35 mouse cellular contexts compared by ENCODE assay signal in the genomic region with DNA sequence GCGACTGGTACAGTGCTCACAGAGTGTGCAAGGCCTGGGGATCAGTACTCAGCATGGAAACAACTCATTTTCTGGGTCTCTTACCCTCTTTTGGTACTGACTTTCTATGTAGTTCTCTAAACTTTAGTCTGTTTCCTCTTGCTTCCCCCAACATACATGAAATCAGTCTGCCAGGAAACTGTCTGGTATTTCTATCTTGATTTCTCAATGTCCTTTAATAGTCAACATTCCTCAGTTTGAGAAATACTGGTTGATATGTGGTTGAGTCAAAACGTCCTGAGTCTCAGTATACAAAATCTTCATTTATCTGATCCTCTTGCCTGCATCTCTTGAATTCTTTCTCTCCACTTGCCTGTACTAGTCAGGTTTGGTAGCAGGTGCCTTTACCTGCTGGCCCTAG. TPM values are rescaled to one million over a fixed set of nuclear protein-coding genes. Genes with fewer than 3 reads are reported as not detected.
"Had no signal": no experiment of that assay in that cellular context is flagged by ENCODE, and none has a peak within 500 bp of the region (broad histone marks: within the 10 kb centered on the region; RNA-seq: fewer than 3 reads in every experiment).

No protein-coding gene starts in this region.

- H3K4me3 ChIP-seq: left cerebral cortex, adult 2 months; limb, embryonic 10.5 days; limb, embryonic 12.5 days; limb, embryonic 13.5 days; limb, embryonic 15.5 days; liver, embryonic 12.5 days; liver, embryonic 13.5 days; liver, embryonic 15.5 days; lung, embryonic 15.5 days; megakaryocyte, embryonic 14.5 days; midbrain, embryonic 10.5 days; midbrain, embryonic 12.5 days; midbrain, embryonic 13.5 days; midbrain, embryonic 15.5 days; myocyte; neural tube, embryonic 12.5 days; neural tube, embryonic 13.5 days had no signal

- H3K9ac ChIP-seq: limb, embryonic 12.5 days; limb, embryonic 13.5 days; limb, embryonic 15.5 days; liver, embryonic 12.5 days; liver, embryonic 13.5 days; liver, embryonic 14.5 days; liver, embryonic 15.5 days; liver, postnatal 0 days; lung, embryonic 14.5 days; lung, embryonic 15.5 days; midbrain, embryonic 12.5 days; midbrain, embryonic 13.5 days; midbrain, embryonic 15.5 days; neural tube, embryonic 12.5 days; neural tube, embryonic 13.5 days had no signal

- H3K4me1 ChIP-seq: limb, embryonic 10.5 days; limb, embryonic 12.5 days; limb, embryonic 13.5 days; limb, embryonic 15.5 days; liver, embryonic 12.5 days; liver, embryonic 13.5 days; liver, embryonic 15.5 days; lung, embryonic 15.5 days; midbrain, embryonic 10.5 days; midbrain, embryonic 12.5 days; midbrain, embryonic 13.5 days; midbrain, embryonic 15.5 days; neural tube, embryonic 12.5 days; neural tube, embryonic 13.5 days had no signal

- ATAC-seq: liver, embryonic 12.5 days; liver, postnatal 0 days; midbrain, embryonic 13.5 days; midbrain, embryonic 15.5 days; midbrain, embryonic 16.5 days had no signal

- H3K4me2 ChIP-seq: limb, embryonic 12.5 days; limb, embryonic 13.5 days; limb, embryonic 15.5 days; liver, embryonic 11.5 days; liver, embryonic 12.5 days; liver, embryonic 13.5 days; liver, embryonic 15.5 days; lung, embryonic 14.5 days; lung, embryonic 15.5 days; midbrain, embryonic 11.5 days; midbrain, embryonic 12.5 days; midbrain, embryonic 13.5 days; midbrain, embryonic 15.5 days; neural tube, embryonic 12.5 days; neural tube, embryonic 13.5 days had no signal

- H3K9me3 ChIP-seq: limb, embryonic 10.5 days; limb, embryonic 12.5 days; limb, embryonic 13.5 days; limb, embryonic 15.5 days; liver, embryonic 12.5 days; liver, embryonic 13.5 days; liver, embryonic 15.5 days; lung, embryonic 15.5 days; megakaryocyte, embryonic 14.5 days; midbrain, embryonic 10.5 days; midbrain, embryonic 12.5 days; midbrain, embryonic 13.5 days; midbrain, embryonic 15.5 days; neural tube, embryonic 12.5 days; neural tube, embryonic 13.5 days had no signal

- DNase-seq: left cerebral cortex, postnatal 4 days; liver; liver, embryonic 13.5 days; liver, postnatal 0 days; lung, adult 18-20 months; lung, adult 2 months; lung, embryonic 14.5 days; lung, postnatal 10 days; lung, postnatal 36 days; lung, postnatal 4 days had no signal

- H3K27me3 ChIP-seq: limb, embryonic 12.5 days; limb, embryonic 13.5 days; limb, embryonic 15.5 days; liver, embryonic 12.5 days; liver, embryonic 13.5 days; liver, embryonic 15.5 days; lung, embryonic 15.5 days; megakaryocyte, embryonic 14.5 days; midbrain, embryonic 12.5 days; midbrain, embryonic 13.5 days; midbrain, embryonic 15.5 days; neural tube, embryonic 12.5 days; neural tube, embryonic 13.5 days had no signal

- H3K27ac ChIP-seq: left cerebral cortex, adult 2 months; limb, embryonic 10.5 days; limb, embryonic 12.5 days; limb, embryonic 13.5 days; limb, embryonic 15.5 days; liver, embryonic 12.5 days; liver, embryonic 13.5 days; liver, embryonic 14.5 days; liver, embryonic 15.5 days; lung, embryonic 15.5 days; macrophage; midbrain, embryonic 10.5 days; midbrain, embryonic 12.5 days; midbrain, embryonic 13.5 days; midbrain, embryonic 15.5 days; neural tube, embryonic 12.5 days; neural tube, embryonic 13.5 days had no signal

RNA-seq across cellular contexts. Expression of gene Gm49321, which starts 2.9 kb away (rescaled TPM):
- total RNA-seq: liver, adult 2 months; megakaryocyte-erythroid progenitor cell, adult 5-6 weeks; midbrain, postnatal 0 days; monocyte, adult 5-6 weeks had no signal
- polyA plus RNA-seq: liver, adult 2 months; lung, adult 2 months; macrophage; myocyte had no signal
